Mouse (Mus musculus): ENCODE measurements at regions not wholly inside any gene's neighbourhood (a gene's known extent, or its start where the extent isn't known, plus 50 kb on each side); places are given as distances from the start of the nearest gene placed in this dataset.
"Not testable (repeated sequence)": the region's sequence is repeated elsewhere in the genome, so short reads cannot be mapped to it uniquely, and the experiment has no call there.

DNA sequence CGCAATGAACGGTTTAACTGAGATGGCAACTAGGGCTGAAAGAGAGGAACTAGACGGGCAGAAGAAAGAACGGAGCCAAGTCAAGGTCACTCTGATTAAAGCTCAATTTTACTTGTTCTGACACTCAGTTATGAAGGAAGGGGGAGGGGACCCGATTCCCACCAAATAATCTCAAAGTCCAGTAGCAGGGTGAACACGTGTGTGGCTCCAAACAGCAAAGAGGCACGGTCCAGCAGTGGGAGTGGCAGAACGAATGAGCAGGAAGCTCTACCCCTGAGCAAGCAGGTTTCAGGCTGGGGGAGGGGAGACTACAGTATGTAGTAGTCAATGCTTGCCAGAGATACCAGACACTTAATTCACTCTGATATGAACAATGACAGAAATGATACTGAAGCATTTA is 474.6 kb downstream of the Rfpl4b start:
- not testable (repeated sequence) for H3K36me3 ChIP-seq (ENCODE audit: control insufficient read depth, insufficient read depth, low read length); H3K9ac ChIP-seq (ENCODE audit: low read depth, low read length); H3K4me1 ChIP-seq (ENCODE audit: control insufficient read depth, insufficient read depth, low read length); ATAC-seq (replicated peaks; ENCODE audit: insufficient number of reproducible peaks, low FRiP score, low TSS enrichment); H3K27me3 ChIP-seq (ENCODE audit: control insufficient read depth, insufficient read depth, low read length); H3K4me2 ChIP-seq; H3K9me3 ChIP-seq (replicated peaks; ENCODE audit: control insufficient read depth, low read length); H3K27ac ChIP-seq (ENCODE audit: low read depth, low read length); H3K4me3 ChIP-seq (ENCODE audit: low read depth, low read length)
- 53% methylated on average over 8 of the region's 8 CpGs for WGBS (ENCODE audit: insufficient replicate concordance)

DNA sequence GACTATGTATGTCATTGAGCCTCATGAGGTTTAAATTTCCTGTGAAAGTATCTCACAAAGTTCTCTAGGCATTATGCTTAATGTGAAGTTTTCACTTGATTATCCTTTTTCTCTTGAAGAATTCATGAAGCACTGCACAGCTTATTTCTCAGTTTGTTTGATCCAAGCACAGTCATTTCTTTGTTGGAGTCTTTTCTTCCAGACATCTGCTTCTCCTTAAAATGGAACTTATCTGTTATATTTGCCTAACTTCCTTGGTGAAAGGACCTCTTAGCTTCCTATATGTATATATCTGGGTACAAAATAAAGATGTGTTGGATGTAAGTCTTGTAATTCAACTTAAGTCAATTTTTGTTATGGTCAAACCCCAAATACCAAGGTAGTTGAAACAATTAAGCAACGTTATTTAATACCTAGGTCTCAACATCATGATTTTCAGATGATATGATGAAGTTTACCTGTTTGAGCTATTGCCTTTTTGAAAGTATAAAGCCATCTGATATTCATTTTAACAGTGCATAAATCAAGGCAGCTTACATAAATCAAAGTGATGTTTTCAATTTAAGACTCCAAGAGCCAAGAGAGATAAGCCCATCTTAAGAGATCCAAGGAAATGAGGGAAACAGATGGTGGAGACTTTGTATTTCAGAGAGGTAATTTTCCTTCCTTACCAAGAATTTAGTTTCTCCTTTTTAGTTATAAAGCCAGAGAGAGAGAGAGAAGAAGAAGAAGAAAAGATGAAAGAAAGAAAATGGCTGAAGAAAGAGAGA is 481.0 kb downstream of the Rfpl4b start:
- no peaks in the 10 kb centered on the region for H3K4me1 ChIP-seq (ENCODE audit: control insufficient read depth, insufficient read depth, low read length)
- 50% methylated on average over 1 of the region's 1 CpGs for WGBS (ENCODE audit: insufficient replicate concordance)
- no peaks in the 10 kb centered on the region for H3K27me3 ChIP-seq (ENCODE audit: control insufficient read depth, insufficient read depth, low read length)
- H3K9me3 ChIP-seq (replicated peaks; ENCODE audit: control insufficient read depth, low read length) = no peaks in the 10 kb centered on the region
- ATAC-seq (replicated peaks; ENCODE audit: insufficient number of reproducible peaks, low FRiP score, low TSS enrichment) = no peak
- no peak overlapping the region for H3K4me3 ChIP-seq (ENCODE audit: low read depth, low read length)
- H3K36me3 ChIP-seq (ENCODE audit: control insufficient read depth, insufficient read depth, low read length) = no peaks in the 10 kb centered on the region
- H3K9ac ChIP-seq (ENCODE audit: low read depth, low read length) = no peak overlapping the region
- no peak overlapping the region for H3K27ac ChIP-seq (ENCODE audit: low read depth, low read length)
- H3K4me2 ChIP-seq = no peak overlapping the region

DNA sequence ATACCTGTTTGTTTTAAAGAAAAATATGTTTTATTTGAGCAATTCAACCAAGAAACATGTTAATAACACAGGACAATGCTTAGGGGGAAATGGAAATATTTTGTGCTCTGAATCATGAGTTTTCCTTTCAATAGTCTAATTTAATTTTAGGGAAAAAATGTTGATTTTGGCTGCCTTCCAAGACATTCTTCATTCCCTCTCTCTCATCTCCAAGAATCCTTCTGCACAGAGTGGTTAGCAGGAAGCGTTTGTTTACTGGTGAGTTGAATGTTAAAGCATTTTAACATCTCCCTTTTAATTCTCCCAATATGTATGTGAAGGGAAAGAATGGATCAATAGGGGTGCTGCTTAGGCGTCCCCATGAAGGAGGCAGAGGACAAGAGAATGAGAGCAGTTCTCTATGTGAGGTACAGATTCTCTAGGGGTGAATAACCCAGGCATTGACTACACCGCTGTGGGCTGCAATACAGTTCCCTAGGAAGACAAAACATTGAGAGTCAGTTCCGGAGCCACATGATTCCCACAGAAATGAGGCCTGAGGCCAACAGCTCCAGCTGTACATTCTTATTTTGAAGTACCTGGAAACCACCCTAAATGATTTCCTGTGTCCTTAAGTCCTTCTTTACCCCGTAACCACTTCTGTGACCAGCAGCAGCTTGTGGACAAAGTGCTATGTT is 512.7 kb downstream of the Rfpl4b start:
- ATAC-seq (replicated peaks; ENCODE audit: insufficient number of reproducible peaks, low FRiP score, low TSS enrichment) = no peak
- Histone ChIP-seq H3K9ac (ENCODE audit: low read depth, low read length) (no peak overlapping the region), H3K27ac (ENCODE audit: low read depth, low read length) (no peak overlapping the region), H3K4me3 (ENCODE audit: low read depth, low read length) (no peak overlapping the region), H3K9me3 (replicated peaks; ENCODE audit: control insufficient read depth, low read length) (no peaks in the 10 kb centered on the region), H3K27me3 (ENCODE audit: control insufficient read depth, insufficient read depth, low read length) (no peaks in the 10 kb centered on the region), H3K36me3 (ENCODE audit: control insufficient read depth, insufficient read depth, low read length) (no peaks in the 10 kb centered on the region), H3K4me1 (ENCODE audit: control insufficient read depth, insufficient read depth, low read length) (no peaks in the 10 kb centered on the region), H3K4me2 (no peak overlapping the region)
- 60% methylated on average over 5 of the region's 5 CpGs for WGBS (ENCODE audit: insufficient replicate concordance)

DNA sequence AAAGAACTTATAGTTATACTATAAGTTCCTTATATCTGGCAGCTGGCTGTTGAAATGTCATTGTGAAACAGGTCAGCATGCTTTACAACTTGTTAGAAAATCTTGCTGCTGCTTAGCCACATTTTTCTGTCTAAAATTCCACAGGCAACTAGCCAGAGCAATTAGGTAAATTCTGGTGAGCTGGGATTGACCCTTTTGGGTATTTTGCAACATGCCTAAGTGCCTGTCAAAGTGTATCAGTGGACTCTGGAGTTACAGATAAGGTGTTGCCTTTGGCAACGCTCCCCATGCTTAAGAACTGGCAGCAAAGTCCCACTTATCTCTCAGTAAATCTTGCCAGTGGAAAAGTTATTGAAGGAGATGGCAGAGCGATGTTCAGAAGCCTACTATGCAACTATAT is 525.9 kb downstream of the Rfpl4b start:
- no peak overlapping the region for H3K27ac ChIP-seq (ENCODE audit: low read depth, low read length)
- H3K4me3 ChIP-seq (ENCODE audit: low read depth, low read length) = no peak overlapping the region
- no peak overlapping the region for H3K4me2 ChIP-seq
- ATAC-seq (replicated peaks; ENCODE audit: insufficient number of reproducible peaks, low FRiP score, low TSS enrichment) = no peak
- no peaks in the 10 kb centered on the region for H3K9me3 ChIP-seq (replicated peaks; ENCODE audit: control insufficient read depth, low read length)
- 29% methylated on average over 2 of the region's 2 CpGs for WGBS (ENCODE audit: insufficient replicate concordance)
- no peaks in the 10 kb centered on the region for H3K36me3 ChIP-seq (ENCODE audit: control insufficient read depth, insufficient read depth, low read length)
- no peaks in the 10 kb centered on the region for H3K27me3 ChIP-seq (ENCODE audit: control insufficient read depth, insufficient read depth, low read length)
- H3K9ac ChIP-seq (ENCODE audit: low read depth, low read length) = no peak overlapping the region
- H3K4me1 ChIP-seq (ENCODE audit: control insufficient read depth, insufficient read depth, low read length) = peaks cover 2% of the 10 kb centered on the region; the same call in 1 of the 2 replicates

DNA sequence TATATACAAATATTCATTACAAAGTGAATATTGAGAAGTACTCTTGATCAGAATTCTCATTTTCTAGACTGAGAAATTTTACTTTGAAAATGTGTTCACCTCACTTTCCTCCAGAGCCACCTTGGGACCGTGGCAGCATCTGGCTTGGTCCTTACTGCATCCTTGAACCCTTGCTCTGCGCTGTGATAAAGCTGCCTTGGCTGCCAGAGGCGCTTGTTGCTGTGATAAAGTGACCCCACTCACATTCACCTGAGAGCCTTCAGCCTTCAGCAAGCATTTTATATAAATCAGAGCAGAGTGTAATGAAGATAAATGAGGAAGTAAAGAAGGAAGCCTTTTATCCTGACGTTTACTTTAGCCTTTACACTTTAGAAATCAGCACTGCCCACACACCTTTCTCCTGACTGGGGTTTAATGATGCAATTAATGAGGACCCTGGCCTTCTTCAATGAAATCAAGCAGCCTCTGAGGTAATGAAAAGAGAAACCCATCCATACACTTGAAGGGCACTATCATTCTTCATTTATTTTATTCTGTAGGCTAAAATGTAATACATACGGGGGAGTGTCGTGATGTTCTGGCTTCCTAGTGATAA is 532.8 kb downstream of the Rfpl4b start:
- no peak for ATAC-seq (replicated peaks; ENCODE audit: insufficient number of reproducible peaks, low FRiP score, low TSS enrichment)
- Histone ChIP-seq H3K36me3 (ENCODE audit: control insufficient read depth, insufficient read depth, low read length) (no peaks in the 10 kb centered on the region), H3K9ac (ENCODE audit: low read depth, low read length) (no peak overlapping the region), H3K4me3 (ENCODE audit: low read depth, low read length) (no peak overlapping the region), H3K4me1 (ENCODE audit: control insufficient read depth, insufficient read depth, low read length) (no peaks in the 10 kb centered on the region), H3K9me3 (replicated peaks; ENCODE audit: control insufficient read depth, low read length) (no peaks in the 10 kb centered on the region), H3K4me2 (no peak overlapping the region), H3K27me3 (ENCODE audit: control insufficient read depth, insufficient read depth, low read length) (no peaks in the 10 kb centered on the region), H3K27ac (ENCODE audit: low read depth, low read length) (no peak overlapping the region)
- WGBS (ENCODE audit: insufficient replicate concordance) = 59% methylated on average over 6 of the region's 6 CpGs

DNA sequence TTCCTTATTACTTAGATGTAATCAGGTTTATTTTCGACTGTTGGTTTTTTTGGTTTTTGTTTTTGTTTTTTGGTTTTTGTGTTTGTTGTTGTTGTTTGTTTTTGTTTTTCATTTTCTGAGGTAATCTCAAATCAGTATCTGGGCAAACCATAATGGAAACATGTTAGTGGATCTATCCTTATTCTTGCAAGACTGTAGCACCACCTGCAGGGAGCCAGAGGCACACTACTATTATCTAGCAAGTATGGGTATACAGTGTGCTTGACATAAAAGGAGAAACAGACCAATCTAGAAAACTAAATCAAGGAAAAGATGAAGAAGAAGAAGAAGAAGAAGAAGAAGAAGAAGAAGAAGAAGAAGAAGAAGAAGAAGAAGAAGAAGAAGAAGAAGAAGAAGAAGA is 552.4 kb downstream of the Rfpl4b start:
- WGBS (ENCODE audit: insufficient replicate concordance) = 85% methylated on average over 1 of the region's 1 CpGs
- H3K9me3 ChIP-seq (replicated peaks; ENCODE audit: control insufficient read depth, low read length) = no peaks in the 10 kb centered on the region
- H3K4me3 ChIP-seq (ENCODE audit: low read depth, low read length) = no peak overlapping the region
- no peaks in the 10 kb centered on the region for H3K27me3 ChIP-seq (ENCODE audit: control insufficient read depth, insufficient read depth, low read length)
- no peaks in the 10 kb centered on the region for H3K4me1 ChIP-seq (ENCODE audit: control insufficient read depth, insufficient read depth, low read length)
- H3K27ac ChIP-seq (ENCODE audit: low read depth, low read length) = no peak overlapping the region
- no peaks in the 10 kb centered on the region for H3K36me3 ChIP-seq (ENCODE audit: control insufficient read depth, insufficient read depth, low read length)
- ATAC-seq (replicated peaks; ENCODE audit: insufficient number of reproducible peaks, low FRiP score, low TSS enrichment) = no peak
- no peak overlapping the region for H3K4me2 ChIP-seq
- no peak overlapping the region for H3K9ac ChIP-seq (ENCODE audit: low read depth, low read length)

DNA sequence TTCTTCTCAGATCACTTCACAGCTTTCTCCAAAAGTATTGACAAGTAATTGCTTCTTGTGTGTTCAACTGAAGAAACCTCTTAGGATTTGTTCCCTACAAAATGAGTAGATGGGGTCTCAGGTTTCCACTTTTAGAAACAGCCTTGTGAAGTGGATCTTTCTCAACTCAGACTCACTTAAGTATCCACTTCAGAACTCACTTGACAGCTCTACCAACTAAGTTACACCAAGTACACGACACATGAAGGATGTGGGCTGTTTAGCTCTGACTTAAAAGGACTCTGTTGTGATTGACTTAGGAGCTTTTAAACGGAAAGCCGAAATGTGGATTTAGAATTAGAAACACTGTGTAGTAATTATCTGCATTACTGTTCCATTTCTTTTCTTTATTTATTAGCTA is 556.0 kb downstream of the Rfpl4b start:
- 36% methylated on average over 3 of the region's 3 CpGs for WGBS (ENCODE audit: insufficient replicate concordance)

DNA sequence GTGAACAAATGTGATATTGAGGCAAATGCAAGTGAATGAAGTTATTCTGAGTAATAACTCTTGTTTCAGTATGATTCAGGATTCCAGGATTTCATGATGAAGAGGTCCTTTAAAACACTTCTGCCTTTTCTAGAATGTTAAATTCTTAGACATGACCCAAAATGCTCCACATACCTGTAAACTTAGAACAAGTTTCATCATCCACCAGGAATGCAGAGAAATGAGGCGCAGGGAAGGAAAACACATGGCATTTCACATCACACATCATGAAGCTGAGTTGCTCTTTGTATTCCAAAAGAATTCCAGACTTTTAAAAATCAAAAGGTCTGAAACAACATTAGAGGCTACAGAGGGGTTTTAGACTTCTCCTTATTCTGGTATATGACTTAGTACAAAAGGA is 574.8 kb downstream of the Rfpl4b start:
- WGBS (ENCODE audit: insufficient replicate concordance) = 69% methylated on average over 1 of the region's 1 CpGs
- Histone ChIP-seq H3K9me3 (replicated peaks; ENCODE audit: control insufficient read depth, low read length) (no peaks in the 10 kb centered on the region), H3K27me3 (ENCODE audit: control insufficient read depth, insufficient read depth, low read length) (no peaks in the 10 kb centered on the region), H3K36me3 (ENCODE audit: control insufficient read depth, insufficient read depth, low read length) (no peaks in the 10 kb centered on the region), H3K4me1 (ENCODE audit: control insufficient read depth, insufficient read depth, low read length) (no peaks in the 10 kb centered on the region), H3K9ac (ENCODE audit: low read depth, low read length) (no peak overlapping the region), H3K4me2 (no peak overlapping the region), H3K27ac (ENCODE audit: low read depth, low read length) (no peak overlapping the region), H3K4me3 (ENCODE audit: low read depth, low read length) (no peak overlapping the region)
- no peak for ATAC-seq (replicated peaks; ENCODE audit: insufficient number of reproducible peaks, low FRiP score, low TSS enrichment)

More for the DNA sequence above, 556.0 kb downstream of the Rfpl4b start:
- ATAC-seq (replicated peaks; ENCODE audit: insufficient number of reproducible peaks, low FRiP score, low TSS enrichment) = no peak
- Histone ChIP-seq H3K4me2 (no peak overlapping the region), H3K4me1 (ENCODE audit: control insufficient read depth, insufficient read depth, low read length) (no peaks in the 10 kb centered on the region), H3K27ac (ENCODE audit: low read depth, low read length) (no peak overlapping the region), H3K9ac (ENCODE audit: low read depth, low read length) (no peak overlapping the region), H3K9me3 (replicated peaks; ENCODE audit: control insufficient read depth, low read length) (no peaks in the 10 kb centered on the region), H3K36me3 (ENCODE audit: control insufficient read depth, insufficient read depth, low read length) (no peaks in the 10 kb centered on the region), H3K27me3 (ENCODE audit: control insufficient read depth, insufficient read depth, low read length) (no peaks in the 10 kb centered on the region), H3K4me3 (ENCODE audit: low read depth, low read length) (no peak overlapping the region)

Measured in heart, embryonic 11.5 days (tissue).